Mouse (Mus musculus) kidney, embryonic 15.5 days (tissue): Measurements from ENCODE around the gene Slc39a10. TPM values are rescaled to one million over a fixed set of nuclear protein-coding genes. Genes with fewer than 3 reads are reported as not detected.
A peak's percentile ranks its signal among the peaks of the same experiment; 100 is the strongest.

ENCODE experiments used
- ATAC-seq: fragments of 200-750 bp; cut with Nextera tagmentation; replicated peaks from 2 replicates; pipeline ENCODE4 v1.8.0; 2017; ENCODE audit warnings: moderate TSS enrichment; ENCODE audit not compliant: low FRiP score
- H3K27ac ChIP-seq: fragments of 300-500 bp; sonication (generic); 2 replicates; pipeline ENCODE4 v1.5.1; 2015; ENCODE audit warnings: mild to moderate bottlenecking, inconsistent platforms
- H3K27me3 ChIP-seq: fragments of 300-500 bp; sonication (generic); 2 replicates; pipeline ENCODE4 v1.6.1; 2015; ENCODE audit warnings: inconsistent platforms
- H3K36me3 ChIP-seq: fragments of 300-500 bp; sonication (generic); 2 replicates; pipeline ENCODE4 v1.6.1; 2015; ENCODE audit warnings: inconsistent platforms
- H3K4me1 ChIP-seq: fragments of 300-500 bp; sonication (generic); 2 replicates; pipeline ENCODE4 v1.6.1; 2015; ENCODE audit warnings: inconsistent platforms
- H3K4me2 ChIP-seq: fragments of 300-500 bp; sonication (generic); 2 replicates; pipeline ENCODE4 v1.6.1; 2015; ENCODE audit warnings: moderate library complexity, mild to moderate bottlenecking, inconsistent platforms
- H3K4me3 ChIP-seq: fragments of 300-500 bp; sonication (generic); replicated peaks from 2 replicates; pipeline ENCODE4 v1.5.1; 2015; ENCODE audit warnings: mild to moderate bottlenecking, inconsistent platforms
- H3K9ac ChIP-seq: fragments of 300-500 bp; sonication (generic); 2 replicates; pipeline ENCODE4 v1.6.1; 2015; ENCODE audit warnings: mild to moderate bottlenecking, inconsistent platforms
- H3K9me3 ChIP-seq: fragments of 300-500 bp; sonication (generic); replicated peaks from 2 replicates; pipeline ENCODE4 v1.6.1; 2016; ENCODE audit warnings: inconsistent platforms
- WGBS: fragments of 180-500 bp; shearing (Covaris S2); methylation state at CpG from one replicate; pipeline ENCODE4 v1.1.7; 2015; ENCODE audit warnings: mixed read lengths; 5-methylcytosine and 5-hydroxymethylcytosine counted together
- polyA plus RNA-seq: library from polyadenylated mRNA; unstranded; fragments of >200 nt; fragmentation: Nextera tagmentation; extraction: Ambion mirVana; gene quantifications from 2 replicates; pipeline ENCODE4 v1.2.1, GENCODE M21; 2015

Slc39a10 gene
- polyA plus RNA-seq, 1 experiment from 2014 or later = 41.9 TPM

DNA sequence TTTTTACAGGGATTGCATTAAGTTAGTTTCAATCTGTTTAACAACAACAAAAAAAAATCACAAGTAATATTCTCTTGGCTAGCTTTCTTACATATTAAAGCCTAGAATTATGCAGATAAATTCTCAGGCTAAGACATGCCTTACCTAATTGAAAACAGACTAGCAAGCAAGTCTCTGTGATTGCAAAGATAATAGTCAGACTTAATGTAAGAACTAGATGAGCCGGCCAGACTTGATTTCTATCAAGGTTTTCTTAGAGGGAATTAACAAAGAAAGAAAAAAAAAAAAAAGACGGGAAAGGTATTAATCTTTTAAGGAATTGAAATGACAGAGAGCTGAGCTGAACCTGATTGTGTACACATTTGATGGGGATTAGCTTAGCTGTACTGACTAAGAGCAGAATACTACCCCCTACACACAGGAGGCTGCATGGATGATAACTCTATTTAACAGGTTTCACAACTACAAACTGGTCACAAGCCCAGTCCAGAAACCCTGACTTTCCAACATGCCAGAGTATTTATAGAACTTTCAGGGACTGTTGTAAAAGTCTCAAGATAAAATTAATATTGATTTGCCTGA is 9.5 kb upstream of the Slc39a10 start:
- Histone ChIP-seq H3K9ac (no peak overlapping the region), H3K36me3 (no peaks in the 10 kb centered on the region), H3K9me3 (no peaks in the 10 kb centered on the region), H3K27me3 (no peaks in the 10 kb centered on the region), H3K4me3 (no peak overlapping the region), H3K27ac (no peak overlapping the region), H3K4me2 (no peak overlapping the region), H3K4me1 (no peaks in the 10 kb centered on the region)
- no peak for ATAC-seq
- 65% methylated on average over 2 of the region's 2 CpGs for WGBS

DNA sequence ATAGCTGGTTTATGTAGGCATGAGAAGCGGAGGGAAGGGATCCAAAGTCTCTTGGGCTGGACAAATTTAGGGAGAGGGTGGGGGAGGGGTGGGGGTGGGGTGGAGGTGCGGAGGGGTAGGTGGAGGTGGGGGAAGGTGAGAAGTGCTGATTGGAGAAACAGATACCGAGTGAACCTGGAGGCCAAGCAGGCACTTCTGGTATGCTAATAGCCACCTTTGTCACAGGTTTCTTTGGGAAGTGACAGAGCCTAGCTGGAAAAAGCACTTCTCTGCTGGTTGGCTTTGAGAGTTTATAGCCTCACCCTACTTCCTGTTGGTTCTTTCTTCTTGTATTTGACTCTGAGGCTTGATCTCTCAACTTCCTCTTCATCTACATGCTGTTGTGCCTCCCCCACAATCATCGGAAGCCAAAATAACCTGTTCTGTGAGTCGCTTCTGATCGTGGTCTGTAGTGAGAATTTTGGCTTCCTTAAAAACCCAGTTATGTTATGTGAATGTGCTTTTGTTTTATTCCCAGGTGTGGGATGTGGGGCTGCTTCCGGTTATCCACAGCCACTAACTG is 1.7 kb upstream of the Slc39a10 start:
- H3K4me3 ChIP-seq = no peak overlapping the region
- H3K27ac ChIP-seq = no peak overlapping the region
- H3K27me3 ChIP-seq = no peaks in the 10 kb centered on the region
- no peak overlapping the region for H3K9ac ChIP-seq
- H3K36me3 ChIP-seq = no peaks in the 10 kb centered on the region
- H3K9me3 ChIP-seq = no peaks in the 10 kb centered on the region
- WGBS = 13% methylated on average over 7 of the region's 7 CpGs
- no peak for ATAC-seq
- peaks cover 6% of the 10 kb centered on the region; the same call in 1 of the 2 replicates for H3K4me1 ChIP-seq
- H3K4me2 ChIP-seq = no peak overlapping the region

DNA sequence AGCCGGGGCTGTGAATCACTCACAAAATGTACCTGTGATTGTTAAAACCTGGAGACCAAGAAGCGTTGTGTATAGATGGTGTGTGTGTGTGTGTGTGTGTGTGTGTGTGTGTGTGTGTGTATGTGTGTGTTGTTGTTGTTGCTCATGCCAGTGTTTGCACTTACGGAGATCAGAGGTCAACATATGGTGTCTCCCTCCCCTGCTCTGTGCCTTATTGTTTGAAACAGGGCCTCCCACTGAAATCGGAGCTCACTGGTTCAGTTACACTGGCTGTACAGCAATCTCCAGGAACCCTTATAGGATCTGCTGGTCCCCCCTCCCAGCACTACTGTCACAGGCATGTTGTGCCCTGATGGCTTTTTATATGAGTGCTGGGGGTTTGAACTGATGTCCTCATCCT is 3.9 kb downstream of the Slc39a10 start:
- Histone ChIP-seq H3K27me3 (no peaks in the 10 kb centered on the region), H3K27ac (no peak overlapping the region), H3K36me3 (no peaks in the 10 kb centered on the region), H3K9ac (no peak overlapping the region), H3K4me2 (no peak overlapping the region), H3K4me1 (peaks cover 6% of the 10 kb centered on the region; the same call in 1 of the 2 replicates), H3K9me3 (no peaks in the 10 kb centered on the region), H3K4me3 (no peak overlapping the region)
- WGBS = 24% methylated on average over 4 of the region's 4 CpGs
- 0 out of 2 replicates have a peak, but pooled peaks have one; percentile 29 for ATAC-seq

DNA sequence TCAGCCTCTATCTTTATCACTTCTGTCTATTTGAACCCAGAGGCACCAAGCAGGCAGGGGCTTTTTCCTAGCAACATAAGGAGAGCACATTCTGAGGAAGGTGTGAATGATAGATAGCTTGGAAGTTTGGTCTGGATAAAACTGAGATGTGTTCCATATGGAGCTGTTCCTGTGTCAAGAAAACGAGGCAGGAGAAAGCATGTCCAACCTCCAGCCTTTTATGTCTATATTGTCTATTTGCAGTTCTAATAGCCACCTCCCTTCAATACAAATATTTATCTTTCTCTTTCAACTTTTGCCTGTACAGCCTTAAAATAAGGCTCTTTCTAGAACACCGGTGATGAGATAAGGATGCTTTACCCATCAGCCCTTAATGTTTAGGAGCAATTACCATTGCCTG is 4.3 kb downstream of the Slc39a10 start:
- ATAC-seq = no peak
- H3K27ac ChIP-seq = no peak overlapping the region
- no peak overlapping the region for H3K4me2 ChIP-seq
- H3K4me3 ChIP-seq = no peak overlapping the region
- H3K9me3 ChIP-seq = no peaks in the 10 kb centered on the region
- H3K4me1 ChIP-seq = peaks cover 6% of the 10 kb centered on the region; the same call in 1 of the 2 replicates
- no peaks in the 10 kb centered on the region for H3K27me3 ChIP-seq
- H3K36me3 ChIP-seq = no peaks in the 10 kb centered on the region
- 15% methylated on average over 2 of the region's 2 CpGs for WGBS
- H3K9ac ChIP-seq = no peak overlapping the region

DNA sequence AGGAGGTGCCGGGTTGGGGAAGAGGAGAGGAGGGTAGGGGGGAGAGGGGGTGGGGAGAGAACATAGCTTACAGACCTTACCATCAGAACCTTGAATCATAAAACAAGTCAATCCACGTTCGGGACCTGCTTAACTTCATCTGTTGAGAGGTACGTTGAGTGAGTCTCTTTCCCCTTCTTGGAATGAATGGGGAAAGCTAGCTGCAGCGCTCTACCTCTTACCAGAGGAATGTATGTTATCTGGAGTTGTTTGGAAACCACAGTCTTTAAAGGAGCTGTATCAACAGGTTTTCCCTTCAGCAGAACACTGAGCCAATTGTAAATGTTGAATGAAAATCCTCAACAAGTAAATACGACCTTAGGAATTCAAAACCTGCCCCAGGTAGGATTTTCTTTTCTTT is 4.7 kb downstream of the Slc39a10 start:
- 27% methylated on average over 6 of the region's 6 CpGs for WGBS
- Histone ChIP-seq H3K9ac (no peak overlapping the region), H3K27ac (no peak overlapping the region), H3K4me2 (no peak overlapping the region), H3K4me1 (peaks cover 6% of the 10 kb centered on the region; the same call in 1 of the 2 replicates), H3K27me3 (no peaks in the 10 kb centered on the region), H3K4me3 (no peak overlapping the region), H3K9me3 (no peaks in the 10 kb centered on the region), H3K36me3 (no peaks in the 10 kb centered on the region)
- no peak for ATAC-seq

DNA sequence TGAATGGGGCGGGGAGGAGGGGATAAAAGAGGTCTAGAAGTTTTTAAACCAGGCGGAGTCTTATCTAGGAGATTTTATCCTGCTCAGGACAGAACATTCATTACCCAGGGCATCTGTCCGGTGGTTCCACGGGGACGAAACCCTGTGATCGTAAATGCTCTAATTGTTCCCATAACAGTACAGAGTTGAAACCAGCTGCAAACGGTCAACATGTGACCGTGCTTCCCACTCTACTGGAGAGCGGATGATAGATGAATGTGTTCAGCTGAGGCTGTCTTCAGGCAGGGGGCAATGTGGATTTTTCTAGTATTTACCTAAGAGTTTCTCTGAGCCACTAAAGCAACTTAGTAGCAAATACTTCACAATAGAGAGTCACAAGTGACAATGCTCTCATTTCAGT is 6.6 kb downstream of the Slc39a10 start:
- H3K4me3 ChIP-seq = no peak overlapping the region
- ATAC-seq = peak; percentile 58; the same call in 1 of the 2 replicates
- H3K27ac ChIP-seq = no peak overlapping the region
- H3K4me2 ChIP-seq = no peak overlapping the region
- no peaks in the 10 kb centered on the region for H3K27me3 ChIP-seq
- H3K9me3 ChIP-seq = no peaks in the 10 kb centered on the region
- no peaks in the 10 kb centered on the region for H3K36me3 ChIP-seq
- H3K4me1 ChIP-seq = peaks cover 6% of the 10 kb centered on the region; the same call in 1 of the 2 replicates
- 26% methylated on average over 9 of the region's 9 CpGs for WGBS
- no peak overlapping the region for H3K9ac ChIP-seq

DNA sequence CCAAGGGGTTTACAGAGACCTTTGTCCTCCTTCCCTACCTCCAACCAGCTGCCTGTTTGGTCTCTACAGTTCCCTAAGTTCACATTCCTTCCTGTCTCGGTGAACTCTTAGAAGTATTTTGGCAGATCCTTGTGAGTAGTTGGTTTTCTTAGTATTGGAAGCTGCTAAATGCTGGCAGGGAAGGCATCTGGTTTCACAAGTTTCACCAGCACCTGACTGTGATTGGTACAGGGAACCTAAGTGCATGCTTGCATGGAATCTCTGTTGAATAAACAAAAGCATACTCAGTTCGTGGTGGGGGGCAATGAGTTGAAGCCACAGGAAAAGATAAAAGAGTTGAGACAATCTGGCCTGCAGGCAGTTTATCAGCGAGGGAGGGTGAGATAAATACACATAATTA is 7.4 kb downstream of the Slc39a10 start:
- H3K9ac ChIP-seq = no peak overlapping the region
- no peak overlapping the region for H3K27ac ChIP-seq
- H3K4me3 ChIP-seq = no peak overlapping the region
- no peaks in the 10 kb centered on the region for H3K27me3 ChIP-seq
- H3K4me2 ChIP-seq = no peak overlapping the region
- peaks cover 6% of the 10 kb centered on the region; the same call in 1 of the 2 replicates for H3K4me1 ChIP-seq
- ATAC-seq = no peak; the same call in 1 of the 2 replicates
- 7% methylated on average over 3 of the region's 3 CpGs for WGBS
- H3K9me3 ChIP-seq = no peaks in the 10 kb centered on the region
- H3K36me3 ChIP-seq = no peaks in the 10 kb centered on the region

DNA sequence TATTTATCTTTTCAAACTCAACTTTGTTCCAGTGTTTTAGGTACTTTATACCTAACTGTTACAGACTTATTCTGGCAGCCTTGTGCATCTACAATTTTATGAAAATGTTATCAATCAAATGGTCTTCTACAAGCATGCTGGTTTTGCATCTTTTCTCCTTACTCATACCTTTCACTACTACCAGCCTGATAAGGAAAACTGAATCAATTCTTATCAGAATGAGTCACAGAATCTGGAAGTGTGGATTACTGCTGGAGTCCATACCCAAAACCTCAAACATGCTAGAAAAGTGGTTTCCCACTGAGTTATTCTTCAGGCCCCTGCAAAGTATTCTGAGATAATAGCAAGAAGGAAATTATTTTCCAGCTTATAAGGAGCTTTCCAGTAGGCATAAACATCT is 12.7 kb downstream of the Slc39a10 start:
- H3K27ac ChIP-seq = no peak overlapping the region
- H3K27me3 ChIP-seq = no peaks in the 10 kb centered on the region
- no peak for ATAC-seq
- H3K4me1 ChIP-seq = no peaks in the 10 kb centered on the region; the same call in 1 of the 2 replicates
- no peak overlapping the region for H3K9ac ChIP-seq
- H3K4me3 ChIP-seq = no peak overlapping the region
- no peaks in the 10 kb centered on the region for H3K36me3 ChIP-seq
- no peak overlapping the region for H3K4me2 ChIP-seq
- no peaks in the 10 kb centered on the region for H3K9me3 ChIP-seq

DNA sequence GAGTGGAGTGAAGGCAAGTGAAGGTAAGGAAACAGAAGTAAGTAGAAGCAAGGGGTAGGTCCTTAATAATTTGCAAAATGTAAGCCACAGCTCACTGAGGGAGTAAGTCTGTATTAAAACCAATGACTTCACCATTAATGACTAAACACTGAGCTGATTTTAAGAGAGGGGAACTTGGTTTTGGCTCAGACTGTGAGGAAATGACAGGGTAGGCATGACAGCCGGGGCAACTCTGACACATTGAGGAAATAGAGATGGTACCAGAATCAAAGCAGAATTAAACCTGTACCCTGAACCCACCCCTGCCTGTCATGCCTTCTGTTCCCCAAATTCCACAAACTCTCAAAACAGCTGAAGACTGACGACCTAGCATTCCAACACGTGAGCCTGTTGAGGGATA is 18.9 kb downstream of the Slc39a10 start:
- no peak for ATAC-seq
- no peak overlapping the region for H3K4me2 ChIP-seq

DNA sequence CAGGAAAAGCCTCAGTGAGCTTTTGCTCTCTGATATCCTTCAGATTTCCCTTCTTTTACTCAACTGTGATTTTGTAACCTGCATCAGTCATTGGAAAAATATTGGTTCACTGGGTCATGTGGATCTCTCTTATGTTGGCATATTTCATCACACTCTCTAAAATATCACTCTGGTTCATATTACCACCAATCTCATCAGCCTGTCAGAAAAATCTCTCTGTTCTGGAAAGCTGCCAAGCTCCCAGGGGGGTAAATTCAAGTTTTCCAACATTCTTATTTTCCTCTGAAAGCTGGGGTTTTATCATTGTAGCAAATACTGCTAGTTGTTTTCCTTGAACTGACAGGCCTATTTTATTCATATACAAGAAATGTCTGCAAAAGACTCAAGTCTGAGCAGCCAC is 22.9 kb downstream of the Slc39a10 start:
- ATAC-seq = no peak
- H3K27ac ChIP-seq = no peak overlapping the region
- no peaks in the 10 kb centered on the region for H3K36me3 ChIP-seq
- H3K27me3 ChIP-seq = no peaks in the 10 kb centered on the region
- no peak overlapping the region for H3K9ac ChIP-seq
- no peak overlapping the region for H3K4me2 ChIP-seq
- no peaks in the 10 kb centered on the region for H3K4me1 ChIP-seq
- H3K4me3 ChIP-seq = no peak overlapping the region
- no peaks in the 10 kb centered on the region for H3K9me3 ChIP-seq

More for the DNA sequence above, 18.9 kb downstream of the Slc39a10 start:
- WGBS = 75% methylated on average over 3 of the region's 3 CpGs
- no peaks in the 10 kb centered on the region for H3K9me3 ChIP-seq
- no peaks in the 10 kb centered on the region for H3K36me3 ChIP-seq
- H3K9ac ChIP-seq = no peak overlapping the region
- H3K4me1 ChIP-seq = no peaks in the 10 kb centered on the region
- H3K27me3 ChIP-seq = no peaks in the 10 kb centered on the region
- H3K27ac ChIP-seq = no peak overlapping the region
- H3K4me3 ChIP-seq = no peak overlapping the region

DNA sequence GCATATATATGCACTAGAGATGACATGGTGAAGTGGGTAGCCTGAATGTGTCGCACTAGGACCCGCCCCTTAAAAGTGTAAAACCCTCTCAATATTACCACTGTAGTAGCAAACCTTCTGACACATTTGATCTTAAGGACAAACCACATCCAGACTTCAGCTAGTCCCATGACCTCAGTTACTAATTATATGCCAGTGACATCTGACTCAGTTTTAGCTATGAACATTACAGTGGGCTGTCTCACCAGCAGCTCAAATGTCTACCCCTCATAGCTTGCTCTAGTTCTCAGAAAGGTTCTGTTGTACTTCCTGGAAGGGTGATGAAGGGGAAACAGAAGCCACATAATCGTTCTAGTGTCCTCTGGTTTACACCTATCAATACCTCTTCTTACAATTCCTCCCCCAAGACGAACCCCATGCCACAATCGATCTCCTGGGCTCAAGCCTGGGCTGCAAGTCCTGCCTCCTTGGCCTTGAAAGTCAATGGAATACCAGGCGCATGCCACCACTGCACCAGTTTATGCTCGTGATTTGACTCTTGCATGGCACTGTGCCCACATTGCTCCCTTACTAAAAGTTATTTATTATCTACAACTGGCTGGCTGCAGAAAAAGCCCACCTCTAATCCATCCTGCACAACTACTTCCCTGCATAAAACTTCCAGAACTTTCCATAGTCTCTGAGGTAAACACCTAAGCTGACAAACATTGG is 28.3 kb downstream of the Slc39a10 start:
- Histone ChIP-seq H3K27ac (no peak overlapping the region), H3K4me1 (no peaks in the 10 kb centered on the region), H3K27me3 (no peaks in the 10 kb centered on the region), H3K4me2 (no peak overlapping the region), H3K9me3 (no peaks in the 10 kb centered on the region), H3K4me3 (no peak overlapping the region), H3K9ac (no peak overlapping the region), H3K36me3 (no peaks in the 10 kb centered on the region)
- 75% methylated on average over 7 of the region's 7 CpGs for WGBS
- ATAC-seq = no peak

DNA sequence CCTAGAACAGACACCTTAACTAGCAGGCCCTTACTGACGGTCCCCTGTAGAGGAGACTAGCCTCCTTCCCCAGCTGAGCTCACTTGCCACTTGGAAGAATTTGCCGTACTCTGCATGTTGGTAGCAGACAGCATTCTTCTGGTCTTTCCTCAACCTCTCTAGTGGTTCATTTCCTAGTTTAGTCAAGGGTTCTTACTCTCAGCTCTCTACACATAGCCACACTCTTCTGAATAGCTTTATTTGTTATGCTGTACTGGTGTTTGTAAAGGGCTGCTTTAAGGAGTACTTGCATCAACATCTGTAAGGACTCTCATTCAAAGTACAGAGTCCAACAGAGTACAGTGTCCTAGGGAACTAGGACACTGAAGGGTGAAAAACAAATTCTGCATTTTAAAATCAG is 29.2 kb downstream of the Slc39a10 start:
- no peak for ATAC-seq
- H3K27ac ChIP-seq = no peak overlapping the region
- WGBS = 91% methylated on average over 2 of the region's 2 CpGs
- no peaks in the 10 kb centered on the region for H3K27me3 ChIP-seq
- H3K4me1 ChIP-seq = no peaks in the 10 kb centered on the region
- no peaks in the 10 kb centered on the region for H3K36me3 ChIP-seq
- H3K4me3 ChIP-seq = no peak overlapping the region
- H3K9ac ChIP-seq = no peak overlapping the region
- no peak overlapping the region for H3K4me2 ChIP-seq
- H3K9me3 ChIP-seq = no peaks in the 10 kb centered on the region
